Mouse (Mus musculus) thymus, postnatal 14 days (tissue): ENCODE data around the gene Nenf.

Experiments
- DNase-seq: peaks from one replicate; pipeline ENCODE4 v3.0.0; 2021

Nenf gene

DNA sequence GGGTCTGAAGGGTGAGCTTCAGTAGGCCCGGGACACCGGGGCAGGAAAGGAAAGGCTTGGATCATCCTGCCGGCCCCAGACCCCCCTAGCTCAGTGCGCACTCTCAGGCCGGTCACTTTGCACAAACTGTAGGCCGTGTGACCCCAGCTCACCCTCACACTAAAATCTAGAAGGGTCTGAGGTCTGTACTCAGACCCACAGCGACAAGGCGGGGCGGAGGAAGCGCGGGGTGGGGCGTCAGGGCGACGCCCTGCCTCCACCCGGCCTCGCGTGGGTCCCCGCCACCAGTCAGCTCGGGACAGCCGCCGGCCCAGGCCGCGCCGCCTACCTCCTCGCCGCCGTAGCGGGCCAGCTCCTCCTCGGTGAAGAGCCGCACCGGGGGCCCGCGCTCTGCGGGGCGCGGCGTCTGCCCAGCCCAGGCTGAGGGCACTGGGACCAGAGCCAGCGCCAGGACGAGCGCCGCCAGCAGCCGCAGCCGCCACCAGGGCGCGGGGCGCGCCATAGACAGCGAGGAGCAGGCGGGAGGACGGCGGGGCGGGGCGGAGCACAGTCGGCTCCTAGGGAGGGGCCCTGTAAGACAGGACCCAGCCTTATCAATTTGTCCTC is at the start of gene Nenf:
Nenf (minus strand) TSS at position 604 of the 606 bp plus-strand sequence.
- DNase-seq: peak; percentile 87

DNA sequence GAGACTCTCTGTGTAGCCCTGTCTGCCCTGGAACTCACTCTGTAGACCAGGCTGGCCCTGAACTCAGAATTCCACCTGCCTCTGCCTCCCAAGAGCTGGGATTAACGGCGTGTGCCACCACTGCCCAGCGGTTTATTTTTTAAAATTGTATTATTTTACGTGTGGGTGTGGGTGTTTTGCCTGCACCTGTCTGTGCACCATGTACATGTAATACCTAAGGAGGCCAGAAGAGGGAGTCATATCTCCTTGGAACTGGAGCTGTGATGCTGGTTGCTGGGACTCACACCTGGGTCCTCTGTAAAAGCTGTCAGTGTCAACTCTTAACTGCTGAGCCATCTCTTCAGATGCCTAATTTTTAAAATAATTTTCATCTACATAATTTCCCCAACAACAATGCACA is 46.5 kb upstream of the Nenf start:
- DNase-seq: peak; percentile 72

- DNase-seq: no peak
Observed at GRCm38 (mm10) chr1:191362412-191362811, 44.4 kb upstream of the Nenf start.

DNA sequence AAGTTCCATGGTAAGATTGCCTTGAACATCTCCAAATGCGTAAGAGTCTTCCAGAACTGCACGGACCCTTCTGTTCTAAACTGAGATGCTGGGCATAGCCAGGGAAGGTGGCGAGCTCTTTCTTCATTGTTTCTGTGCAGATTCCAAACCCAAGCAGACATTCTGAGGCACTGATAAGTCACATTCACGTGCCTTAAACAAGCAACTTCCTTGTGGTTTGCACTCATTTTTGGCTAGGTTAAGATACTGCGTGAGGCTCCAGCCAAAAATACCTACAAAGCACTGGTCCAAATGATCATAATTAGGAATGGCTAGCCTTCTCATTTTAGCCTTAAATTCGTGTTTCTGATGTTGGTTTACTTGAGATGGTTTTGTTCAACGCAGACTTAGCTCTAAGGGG is 41.5 kb upstream of the Nenf start:
- no peak for DNase-seq

- DNase-seq: no peak
Observed at GRCm38 (mm10) chr1:191356936-191357335, 38.9 kb upstream of the Nenf start.

- no peak for DNase-seq
Observed at GRCm38 (mm10) chr1:191353836-191354235, 35.8 kb upstream of the Nenf start.

GRCm38 (mm10) chr1:191352786-191353488 is 34.9 kb upstream of the Nenf start:
- peak; percentile 52 for DNase-seq

DNA sequence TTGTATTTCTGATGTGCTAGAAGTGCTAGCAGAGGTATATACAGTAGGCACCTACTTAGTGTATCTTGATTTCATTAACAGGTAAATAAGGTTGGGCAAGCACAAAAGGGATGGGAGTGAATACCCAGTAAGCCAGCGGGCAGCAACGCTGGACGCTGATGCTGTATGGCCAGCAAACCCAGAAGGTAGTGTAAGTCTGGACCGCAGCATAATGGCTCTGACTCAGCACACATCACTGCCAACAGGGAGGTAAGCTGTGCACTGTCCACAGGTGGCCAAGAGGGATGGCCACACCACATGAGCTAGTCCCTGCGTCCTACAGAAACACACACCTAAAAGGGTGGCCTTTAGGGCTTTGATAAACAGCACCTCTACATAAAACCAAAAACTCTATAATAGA is 32.4 kb upstream of the Nenf start:
- no peak for DNase-seq

DNA sequence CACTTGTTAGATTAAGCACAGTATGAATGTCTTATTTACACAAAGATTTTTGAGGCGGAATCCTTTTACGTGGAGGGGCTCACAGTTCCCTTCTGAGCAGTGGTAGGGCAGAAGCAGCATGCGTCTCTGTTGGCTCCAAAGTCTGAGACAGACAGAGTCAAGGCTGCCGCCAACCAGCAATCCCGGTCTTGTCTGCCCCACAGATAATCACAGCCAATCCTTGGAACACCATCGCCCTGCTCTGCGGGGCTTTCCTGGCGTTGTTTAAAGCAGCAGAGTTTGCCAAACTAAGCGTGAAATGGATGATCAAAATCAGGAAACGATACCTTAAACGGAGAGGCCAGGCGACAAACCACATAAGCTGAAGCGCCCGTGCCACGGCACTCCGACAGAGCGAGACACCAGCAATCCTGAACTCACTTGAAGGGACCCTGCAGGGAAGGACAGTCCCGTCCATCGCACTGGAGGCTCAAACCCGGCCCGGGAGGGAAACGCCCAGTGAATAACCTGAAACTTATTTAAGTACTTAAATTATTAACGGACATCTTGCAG is 31.6 kb upstream of the Nenf start:
- DNase-seq: peak; percentile 4

- DNase-seq: no peak
Observed at GRCm38 (mm10) chr1:191348996-191349395, 31.0 kb upstream of the Nenf start.

DNA sequence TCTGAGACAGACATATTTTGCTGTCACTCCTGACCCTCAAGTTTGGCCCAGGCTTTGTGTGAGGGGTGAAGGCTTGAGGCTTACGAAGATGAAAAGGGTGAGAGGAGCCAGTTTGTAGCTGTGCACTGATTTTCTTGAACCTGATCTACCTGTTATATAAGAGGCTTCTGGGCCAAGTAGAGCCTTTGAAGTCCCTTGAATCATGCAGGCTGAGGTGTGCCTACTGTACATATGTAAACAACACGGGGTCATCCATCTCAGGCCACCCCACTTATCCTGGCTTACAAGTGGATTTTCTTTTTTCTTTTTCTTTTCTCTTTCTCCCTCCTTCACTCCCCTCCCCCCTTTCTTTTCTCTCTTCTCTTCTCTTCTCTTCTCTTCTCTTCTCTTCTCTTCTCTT is 30.6 kb upstream of the Nenf start:
- DNase-seq: no peak

- DNase-seq: peak; percentile 2
Observed at GRCm38 (mm10) chr1:191347602-191348001, 29.6 kb upstream of the Nenf start.

DNA sequence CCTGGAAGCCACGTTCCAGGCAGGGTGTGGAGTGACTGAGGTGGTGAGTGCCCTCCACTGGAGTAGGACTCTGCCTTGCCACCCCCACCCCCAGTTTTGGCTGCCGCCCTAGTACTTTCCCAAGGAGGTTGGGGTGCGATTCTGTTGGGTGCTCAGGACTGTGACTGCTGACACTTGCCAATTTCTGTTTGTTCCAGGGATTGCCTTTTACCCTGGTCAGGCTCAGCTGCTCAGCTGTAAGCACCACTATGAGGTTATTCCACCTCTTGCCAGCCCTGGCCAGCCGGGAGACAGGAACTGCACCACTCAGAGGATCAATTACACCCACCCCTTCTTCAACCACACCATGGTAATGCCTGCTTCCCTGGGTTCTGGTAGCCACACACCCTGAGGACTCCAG is 22.5 kb upstream of the Nenf start:
- DNase-seq: no peak

GRCm38 (mm10) chr1:191339876-191340275 is 21.9 kb upstream of the Nenf start:
- no peak for DNase-seq

DNA sequence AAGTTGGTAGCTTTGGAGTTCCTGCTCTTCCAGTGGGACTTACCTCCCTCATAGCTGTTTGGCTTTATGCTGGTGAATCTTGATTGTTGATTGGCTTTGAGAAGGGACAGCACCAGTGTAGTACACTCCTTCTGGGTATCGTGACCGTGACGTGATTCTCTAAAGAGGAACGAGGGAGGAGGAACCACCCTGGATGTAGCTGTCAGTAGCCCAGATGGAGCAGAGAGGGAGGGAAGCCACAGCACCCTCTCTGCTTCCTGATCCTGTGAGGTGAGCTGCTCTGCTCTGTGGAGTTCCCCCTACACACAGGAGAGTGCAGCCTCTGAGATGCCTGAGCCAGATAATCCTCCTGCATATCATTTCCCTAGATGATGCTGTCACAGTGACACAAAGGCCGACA is 16.5 kb upstream of the Nenf start:
- no peak for DNase-seq

DNA sequence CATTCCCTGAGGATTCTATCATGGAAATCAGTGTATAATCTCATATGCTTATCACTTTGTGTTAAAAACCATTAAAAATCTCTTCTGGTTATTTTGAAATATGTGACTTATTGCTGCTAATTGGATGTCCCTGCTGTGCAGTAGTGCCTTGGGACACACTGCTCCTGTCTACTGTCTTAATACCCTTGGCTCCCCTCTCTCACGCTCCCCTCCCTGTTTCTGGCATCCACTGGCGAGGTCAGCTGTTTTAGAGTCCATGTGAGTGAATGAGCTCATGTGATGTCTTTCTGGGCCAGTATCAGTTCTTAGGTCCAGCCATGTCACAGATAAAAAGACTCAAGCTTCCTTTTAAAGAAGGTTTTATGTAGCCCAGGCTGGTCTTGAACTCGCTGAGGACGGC is 12.4 kb upstream of the Nenf start:
- DNase-seq: no peak

DNA sequence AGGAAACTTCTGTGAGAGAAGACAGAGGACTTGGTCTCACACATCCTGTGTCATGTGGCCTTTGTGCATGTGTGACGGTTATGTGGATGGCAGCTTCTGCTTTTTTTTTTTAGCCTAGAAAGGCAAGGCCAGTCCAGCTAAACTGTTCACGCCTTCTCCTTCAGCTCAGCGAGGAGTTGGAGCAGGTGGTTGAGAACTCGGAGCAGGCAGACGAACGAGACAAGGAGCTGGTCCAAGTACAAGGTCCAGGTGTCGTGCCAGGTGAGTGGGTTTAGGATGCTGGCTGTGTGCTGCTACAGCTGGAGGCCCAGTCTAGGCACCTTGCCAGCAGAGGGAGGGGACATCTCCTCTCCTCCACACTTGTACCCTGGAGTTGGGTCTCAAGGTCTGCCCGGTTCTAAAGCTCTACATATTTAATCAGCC is 10.0 kb upstream of the Nenf start:
- DNase-seq: no peak

GRCm38 (mm10) chr1:191327258-191327657 is 9.3 kb upstream of the Nenf start:
- no peak for DNase-seq

- DNase-seq: peak; percentile 78
Observed at GRCm38 (mm10) chr1:191326233-191326882, 8.4 kb upstream of the Nenf start.

- peak; percentile 97 for DNase-seq
Observed at GRCm38 (mm10) chr1:191325726-191326232, 7.8 kb upstream of the Nenf start, which contains the start of gene Tmem206. Gene Tmem206, plus strand, starts transcription at chr1:191325912.

GRCm38 (mm10) chr1:191324733-191325590 is 7.0 kb upstream of the Nenf start:
- no peak for DNase-seq

- no peak for DNase-seq
Observed at GRCm38 (mm10) chr1:191323381-191323780, 5.4 kb upstream of the Nenf start.

GRCm38 (mm10) chr1:191318686-191319085 is 692 bp upstream of the Nenf start:
- no peak for DNase-seq
